Mouse (Mus musculus): ENCODE data around the gene Gm49354.

- TF ChIP-seq GATA1 (IDR thresholded peaks at IDR 0.05; ENCODE audit: borderline replicate concordance, low read length) (no peak), FLI1 (IDR thresholded peaks at IDR 0.05; ENCODE audit: low read length) (no peak)
Observed at GRCm38 (mm10) chr13:59746711-59747110, 35.3 kb downstream of the Gm49354 start, which contains the start of gene 1700014D04Rik.
